Mouse (Mus musculus): ENCODE measurements around the gene Patj.

- TF ChIP-seq POLR2A (IDR thresholded peaks at IDR 0.05; ENCODE audit: insufficient read length, low read depth) (no peak), CEBPB (IDR thresholded peaks at IDR 0.05; ENCODE audit: insufficient read depth, poor library complexity, severe bottlenecking) (no peak), USF1 (IDR thresholded peaks at IDR 0.05; ENCODE audit: low read depth) (no peak)
These were observed 54.1 kb downstream of the Patj start for GRCm38 (mm10) chr4:98449564-98450263.
